Mouse (Mus musculus) forebrain, embryonic 12.5 days (tissue): ENCODE data around the gene Sdhd. TPM values are rescaled to one million over a fixed set of nuclear protein-coding genes. Genes with fewer than 3 reads are reported as not detected.
A peak's percentile ranks its signal among the peaks of the same experiment; 100 is the strongest.
"Not testable (repeated sequence)": the region's sequence is repeated elsewhere in the genome, so short reads cannot be mapped to it uniquely, and the experiment has no call there.

Source experiments
- ATAC-seq: fragments of 200-750 bp; cut with Nextera tagmentation; 2 replicates; pipeline ENCODE4 v1.8.0; 2017; ENCODE audit warnings: moderate TSS enrichment; ENCODE audit not compliant: low FRiP score
- H3K27ac ChIP-seq: fragments of 300-500 bp; sonication (generic); 2 replicates; pipeline ENCODE4 v1.5.1; 2016; ENCODE audit warnings: mild to moderate bottlenecking
- H3K27me3 ChIP-seq: fragments of 300-500 bp; sonication (generic); 2 replicates; pipeline ENCODE4 v1.6.1; 2016; ENCODE audit warnings: mild to moderate bottlenecking
- H3K36me3 ChIP-seq: fragments of 300-500 bp; sonication (generic); replicated peaks from 2 replicates; pipeline ENCODE4 v1.6.1; 2016; ENCODE audit warnings: mild to moderate bottlenecking
- H3K4me1 ChIP-seq: fragments of 300-500 bp; sonication (generic); 2 replicates; pipeline ENCODE4 v1.6.1; 2016
- H3K4me2 ChIP-seq: fragments of 300-500 bp; sonication (generic); 2 replicates; pipeline ENCODE4 v1.6.1; 2016; ENCODE audit warnings: mild to moderate bottlenecking, moderate library complexity
- H3K4me3 ChIP-seq: fragments of 300-500 bp; sonication (generic); replicated peaks from 2 replicates; pipeline ENCODE4 v1.5.1; 2016; ENCODE audit warnings: mild to moderate bottlenecking
- H3K9ac ChIP-seq: fragments of 300-500 bp; sonication (generic); 2 replicates; pipeline ENCODE4 v1.6.1; 2016; ENCODE audit warnings: mild to moderate bottlenecking
- H3K9me3 ChIP-seq: fragments of 300-500 bp; sonication (generic); 2 replicates; pipeline ENCODE4 v1.6.1; 2016
- WGBS: fragments of 180-500 bp; shearing (Covaris S2); methylation state at CpG from one replicate; pipeline ENCODE4 v1.1.7; 2016; 5-methylcytosine and 5-hydroxymethylcytosine counted together
- polyA plus RNA-seq: library from polyadenylated mRNA; unstranded; fragments of >200 nt; fragmentation: Nextera tagmentation; extraction: Ambion mirVana; gene quantifications from 2 replicates; pipeline ENCODE4 v1.2.1, GENCODE M21; 2016

The Sdhd gene
- polyA plus RNA-seq = 219 and 221 TPM in 2 replicates

- peak within 1 kb of the TSS; percentile 88 for H3K27ac ChIP-seq
- peaks cover 44% of the 10 kb centered on the region for H3K36me3 ChIP-seq
- no peaks in the 10 kb centered on the region for H3K27me3 ChIP-seq
- H3K4me1 ChIP-seq = peaks cover 25% of the 10 kb centered on the region
- peak; percentile 97 for ATAC-seq
- peak within 1 kb of the TSS; percentile 93 for H3K4me2 ChIP-seq
- no peaks in the 10 kb centered on the region for H3K9me3 ChIP-seq
- H3K9ac ChIP-seq = peak within 1 kb of the TSS; percentile 86
- 2% methylated on average over 48 of the region's 48 CpGs for WGBS
- peak within 1 kb of the TSS; percentile 85 for H3K4me3 ChIP-seq
These were observed at the start of gene Sdhd, which contains the start of gene Timm8b for GRCm38 (mm10) chr9:50603189-50603997. Gene Sdhd (minus strand): TSS chr9:50603812. Gene Timm8b (plus strand): TSS chr9:50603910.

GRCm38 (mm10) chr9:50650503-50650902, 46.9 kb upstream of the Sdhd start:
- Histone ChIP-seq H3K4me2 (no peak overlapping the region; the same call in 1 of the 2 replicates), H3K27me3 (no peaks in the 10 kb centered on the region), H3K9me3 (no peaks in the 10 kb centered on the region), H3K4me3 (no peak overlapping the region), H3K4me1 (no peaks in the 10 kb centered on the region), H3K27ac (no peak overlapping the region), H3K9ac (no peak overlapping the region), H3K36me3 (peaks cover 95% of the 10 kb centered on the region)
- WGBS = 94% methylated on average over 10 of the region's 10 CpGs
- no peak for ATAC-seq

GRCm38 (mm10) chr9:50646826-50647370, 43.3 kb upstream of the Sdhd start:
- Histone ChIP-seq H3K4me3 (no peak overlapping the region), H3K4me2 (no peak overlapping the region), H3K9me3 (no peaks in the 10 kb centered on the region), H3K36me3 (peaks cover 92% of the 10 kb centered on the region), H3K27me3 (no peaks in the 10 kb centered on the region), H3K9ac (no peak overlapping the region), H3K4me1 (no peaks in the 10 kb centered on the region), H3K27ac (no peak overlapping the region)
- 81% methylated on average over 10 of the region's 10 CpGs for WGBS
- no peak for ATAC-seq

- Histone ChIP-seq H3K36me3 (peaks cover 54% of the 10 kb centered on the region), H3K4me1 (no peaks in the 10 kb centered on the region), H3K27me3 (no peaks in the 10 kb centered on the region), H3K4me2 (no peak overlapping the region), H3K9ac (no peak overlapping the region), H3K4me3 (no peak overlapping the region), H3K27ac (no peak overlapping the region), H3K9me3 (no peaks in the 10 kb centered on the region)
- WGBS = 94% methylated on average over 11 of the region's 11 CpGs
- no peak for ATAC-seq
These were observed 30.7 kb upstream of the Sdhd start for GRCm38 (mm10) chr9:50634270-50634669.

- WGBS = 67% methylated on average over 2 of the region's 2 CpGs
- Histone ChIP-seq H3K4me3 (no peak overlapping the region), H3K27me3 (no peaks in the 10 kb centered on the region), H3K4me1 (no peaks in the 10 kb centered on the region), H3K9me3 (no peaks in the 10 kb centered on the region), H3K4me2 (no peak overlapping the region), H3K36me3 (peaks cover 43% of the 10 kb centered on the region), H3K9ac (no peak overlapping the region), H3K27ac (no peak overlapping the region)
- ATAC-seq = no peak
These were observed 29.4 kb upstream of the Sdhd start for GRCm38 (mm10) chr9:50633059-50633458.

- 92% methylated on average over 6 of the region's 6 CpGs for WGBS
- Histone ChIP-seq H3K27me3 (no peaks in the 10 kb centered on the region), H3K4me2 (no peak overlapping the region), H3K36me3 (peaks cover 36% of the 10 kb centered on the region), H3K9me3 (no peaks in the 10 kb centered on the region), H3K4me3 (no peak overlapping the region), H3K27ac (no peak overlapping the region), H3K4me1 (no peaks in the 10 kb centered on the region), H3K9ac (no peak overlapping the region)
- ATAC-seq = no peak
These were observed 28.5 kb upstream of the Sdhd start for GRCm38 (mm10) chr9:50632016-50632688.

- H3K4me3 ChIP-seq, H3K27me3 ChIP-seq, ATAC-seq, H3K4me2 ChIP-seq, H3K27ac ChIP-seq, H3K9me3 ChIP-seq, H3K9ac ChIP-seq, H3K4me1 ChIP-seq: not testable (repeated sequence)
- 90% methylated on average over 6 of the region's 8 CpGs for WGBS
- H3K36me3 ChIP-seq = peaks cover 25% of the 10 kb centered on the region
These were observed 27.3 kb upstream of the Sdhd start for GRCm38 (mm10) chr9:50630903-50631302.

GRCm38 (mm10) chr9:50617794-50618330, 14.2 kb upstream of the Sdhd start:
- ATAC-seq = no peak
- Histone ChIP-seq H3K27ac (no peak overlapping the region), H3K36me3 (peaks cover 24% of the 10 kb centered on the region), H3K4me3 (peak overlapping the region; percentile 98), H3K9ac (no peak overlapping the region; the same call in 1 of the 2 replicates), H3K4me2 (peak overlapping the region; percentile 76), H3K27me3 (no peaks in the 10 kb centered on the region), H3K4me1 (peaks cover 14% of the 10 kb centered on the region), H3K9me3 (no peaks in the 10 kb centered on the region)
- 67% methylated on average over 9 of the region's 9 CpGs for WGBS

GRCm38 (mm10) chr9:50616766-50617603, 13.4 kb upstream of the Sdhd start, which contains the start of the genes Pih1d2 and Nkapd1:
Gene Pih1d2 (plus strand): TSS chr9:50617321.
Gene Nkapd1 (minus strand): TSS chr9:50617464.
- Histone ChIP-seq H3K27me3 (no peaks in the 10 kb centered on the region), H3K4me1 (peaks cover 14% of the 10 kb centered on the region), H3K4me3 (peak within 1 kb of the TSS; percentile 98), H3K4me2 (peak within 1 kb of the TSS; percentile 76), H3K36me3 (peaks cover 33% of the 10 kb centered on the region), H3K9me3 (no peaks in the 10 kb centered on the region), H3K27ac (peak within 1 kb of the TSS; percentile 96), H3K9ac (peak within 1 kb of the TSS; percentile 98)
- peak; percentile 92 for ATAC-seq
- WGBS = under 1% methylated on average over 70 of the region's 81 CpGs

- Histone ChIP-seq H3K36me3 (peaks cover 39% of the 10 kb centered on the region), H3K27me3 (no peaks in the 10 kb centered on the region), H3K4me2 (peak overlapping the region; percentile 76), H3K4me3 (peak overlapping the region; percentile 98), H3K9me3 (no peaks in the 10 kb centered on the region), H3K9ac (peak overlapping the region; percentile 98), H3K27ac (no peak overlapping the region), H3K4me1 (peaks cover 14% of the 10 kb centered on the region)
- no peak for ATAC-seq
- 47% methylated on average over 11 of the region's 11 CpGs for WGBS
These were observed 12.5 kb upstream of the Sdhd start for GRCm38 (mm10) chr9:50616161-50616560.

GRCm38 (mm10) chr9:50612115-50612514, 8.5 kb upstream of the Sdhd start:
- H3K27ac ChIP-seq = no peak overlapping the region
- no peak overlapping the region for H3K4me3 ChIP-seq
- WGBS = 92% methylated on average over 4 of the region's 4 CpGs
- no peak overlapping the region for H3K9ac ChIP-seq
- H3K9me3 ChIP-seq = no peaks in the 10 kb centered on the region
- no peak overlapping the region for H3K4me2 ChIP-seq
- no peak for ATAC-seq
- peaks cover 75% of the 10 kb centered on the region for H3K36me3 ChIP-seq
- H3K4me1 ChIP-seq = peaks cover 10% of the 10 kb centered on the region
- no peaks in the 10 kb centered on the region for H3K27me3 ChIP-seq
